7 mouse cellular contexts compared by ENCODE assay signal in genomic region chr6:137135506-137136391, GRCm38 (mm10). TPM values are rescaled to one million over a fixed set of nuclear protein-coding genes. Genes with fewer than 3 reads are reported as not detected.
DNase-seq lines count a peak whose midpoint lies in the region; ATAC-seq lines count a peak whose summit lies in the region.

No protein-coding gene starts in this region.

- H3K27me3 ChIP-seq in midbrain, embryonic 11.5 days (ENCODE audit: control insufficient read depth, insufficient read depth, low read length) = no peaks in the 10 kb centered on the region
- H3K27me3 ChIP-seq in midbrain, embryonic 10.5 days (ENCODE audit: low read depth, poor library complexity, severe bottlenecking) = no peaks in the 10 kb centered on the region
- no peaks in the 10 kb centered on the region for H3K27me3 ChIP-seq in kidney, embryonic 14.5 days (ENCODE audit: control insufficient read depth, insufficient read depth, low read length)
- H3K27me3 ChIP-seq in neural tube, embryonic 15.5 days (replicated peaks) = peaks cover 3% of the 10 kb centered on the region; the same call in 1 of the 2 replicates

- no peak overlapping the region for H3K27ac ChIP-seq in midbrain, embryonic 11.5 days (ENCODE audit: low read depth, low read length)
- H3K27ac ChIP-seq in midbrain, embryonic 10.5 days (replicated peaks) = no peak overlapping the region
- H3K27ac ChIP-seq in kidney, embryonic 14.5 days (ENCODE audit: low read depth, low read length) = 0 out of 2 replicates have a peak overlapping the region, but pooled peaks have one; percentile 26
- H3K27ac ChIP-seq in neural tube, embryonic 15.5 days (replicated peaks) = peak overlapping the region; percentile 19; the same call in 1 of the 2 replicates

- H3K4me2 ChIP-seq in midbrain, embryonic 11.5 days = no peak overlapping the region
- no peak overlapping the region for H3K4me2 ChIP-seq in kidney, embryonic 14.5 days (replicated peaks; ENCODE audit: low read depth, low read length)
- peak overlapping the region; percentile 7; the same call in 1 of the 2 replicates for H3K4me2 ChIP-seq in neural tube, embryonic 15.5 days

- peak; percentile 63 for ATAC-seq in midbrain, embryonic 11.5 days (ENCODE audit: low FRiP score)
- peak; percentile 72 for ATAC-seq in kidney, embryonic 14.5 days (ENCODE audit: low FRiP score, low TSS enrichment)
- peak; percentile 71; the same call in 1 of the 2 replicates for ATAC-seq in neural tube, embryonic 15.5 days (ENCODE audit: low FRiP score)

- WGBS in midbrain, embryonic 11.5 days = 55% methylated on average over 20 of the region's 20 CpGs
- WGBS in midbrain, embryonic 10.5 days = 61% methylated on average over 20 of the region's 20 CpGs
- WGBS in kidney, embryonic 14.5 days = 46% methylated on average over 20 of the region's 20 CpGs
- 31% methylated on average over 20 of the region's 20 CpGs for WGBS in neural tube, embryonic 15.5 days

- H3K9ac ChIP-seq in midbrain, embryonic 11.5 days (ENCODE audit: low read length) = no peak overlapping the region
- H3K9ac ChIP-seq in kidney, embryonic 14.5 days (ENCODE audit: low read depth, low read length) = no peak overlapping the region
- H3K9ac ChIP-seq in neural tube, embryonic 15.5 days (replicated peaks) = no peak overlapping the region

- H3K9me3 ChIP-seq in midbrain, embryonic 11.5 days (ENCODE audit: control insufficient read depth, low read length) = no peaks in the 10 kb centered on the region
- H3K9me3 ChIP-seq in midbrain, embryonic 10.5 days (replicated peaks) = no peaks in the 10 kb centered on the region
- no peaks in the 10 kb centered on the region for H3K9me3 ChIP-seq in kidney, embryonic 14.5 days (ENCODE audit: control insufficient read depth, low read length)
- H3K9me3 ChIP-seq in neural tube, embryonic 15.5 days (replicated peaks) = no peaks in the 10 kb centered on the region

- H3K36me3 ChIP-seq in midbrain, embryonic 11.5 days (ENCODE audit: control insufficient read depth, insufficient read depth, low read length) = no peaks in the 10 kb centered on the region
- H3K36me3 ChIP-seq in midbrain, embryonic 10.5 days = no peaks in the 10 kb centered on the region
- no peaks in the 10 kb centered on the region for H3K36me3 ChIP-seq in kidney, embryonic 14.5 days (ENCODE audit: control insufficient read depth, insufficient read depth, low read length)
- no peaks in the 10 kb centered on the region for H3K36me3 ChIP-seq in neural tube, embryonic 15.5 days

- H3K4me3 ChIP-seq in midbrain, embryonic 11.5 days (ENCODE audit: low read depth, low read length) = no peak overlapping the region
- no peak overlapping the region for H3K4me3 ChIP-seq in midbrain, embryonic 10.5 days
- H3K4me3 ChIP-seq in kidney, embryonic 14.5 days (ENCODE audit: low read length) = no peak overlapping the region
- no peak overlapping the region for H3K4me3 ChIP-seq in neural tube, embryonic 15.5 days (replicated peaks)

- DNase-seq in midbrain, embryonic 11.5 days (ENCODE audit: low spot score, missing footprints) = peak; percentile 89
- DNase-seq in midbrain, embryonic 10.5 days (ENCODE audit: low spot score) = no peak
- peak; percentile 49 to 54 for DNase-seq in heart, adult 18-20 months
- no peak for DNase-seq in ovary, adult 18-20 months (ENCODE audit: low spot score)
- no peak for DNase-seq in c-Kit-positive CD71-positive TER-119-positive erythroid progenitor cells, embryonic 14.5 days (ENCODE audit: low spot score)

- peaks cover 4% of the 10 kb centered on the region for H3K4me1 ChIP-seq in midbrain, embryonic 11.5 days (ENCODE audit: control insufficient read depth, insufficient read depth, low read length)
- H3K4me1 ChIP-seq in midbrain, embryonic 10.5 days = peaks cover 12% of the 10 kb centered on the region
- peaks cover 25% of the 10 kb centered on the region for H3K4me1 ChIP-seq in kidney, embryonic 14.5 days (ENCODE audit: control insufficient read depth, insufficient read depth, low read length)
- H3K4me1 ChIP-seq in neural tube, embryonic 15.5 days = peaks cover 23% of the 10 kb centered on the region

RNA-seq across cellular contexts. Expression of gene Rerg, which starts 34.5 kb away (rescaled TPM):
- polyA plus RNA-seq in midbrain, embryonic 11.5 days (2014; fragmentation: Nextera tagmentation; extraction: Ambion mirVana) = 1.00 and 1.0 TPM in 2 replicates
- polyA plus RNA-seq in midbrain, embryonic 10.5 days (2016; fragmentation: Nextera tagmentation; extraction: Ambion mirVana) = 0.39 and 0.83 TPM in 2 replicates
- 1 to 10 TPM; 3.1 to 3.8 TPM for total RNA-seq in heart, adult 18-20 months (2021)
- 8.8 and 13.2 TPM in 2 replicates for polyA plus RNA-seq in kidney, embryonic 14.5 days (2014; fragmentation: Nextera tagmentation; extraction: Ambion mirVana)
- 10.6 and 11.1 TPM in 2 replicates for polyA plus RNA-seq in neural tube, embryonic 15.5 days (2015; fragmentation: Nextera tagmentation; extraction: Ambion mirVana)

Comparison
In these comparisons a context has a peak if more than half of its experiments do, and no peak if none do; other contexts are left out.
1. DNase-seq: peak in midbrain, embryonic 11.5 days (single experiment) and heart, adult 18-20 months (2 of 2); none in midbrain, embryonic 10.5 days (single experiment), ovary, adult 18-20 months (single experiment) and c-Kit-positive CD71-positive TER-119-positive erythroid progenitor cells, embryonic 14.5 days (single experiment).
2. H3K27ac ChIP-seq: peak in kidney, embryonic 14.5 days (single experiment) and neural tube, embryonic 15.5 days (single experiment); none in midbrain, embryonic 11.5 days (single experiment) and midbrain, embryonic 10.5 days (single experiment).
3. Peak in every context shown above with its lines, with median percentiles within 50 percentile points of each other: ATAC-seq.